Mouse (Mus musculus) kidney, postnatal 10 days (tissue): ENCODE data around the gene Prrc2c.
"Not testable (repeated sequence)": the region's sequence is repeated elsewhere in the genome, so short reads cannot be mapped to it uniquely, and the experiment has no call there.

ENCODE experiments used
- DNase-seq: peaks from one replicate; pipeline ENCODE4 v3.0.0; 2021; ENCODE audit warnings: mixed read lengths

Gene Prrc2c

GRCm38 (mm10) chr1:162665486-162666174 lies 74.7 kb downstream of the Prrc2c start:
- peak; percentile 37 for DNase-seq

GRCm38 (mm10) chr1:162664826-162665475 lies 75.4 kb downstream of the Prrc2c start:
- peak; percentile 87 for DNase-seq

GRCm38 (mm10) chr1:162660276-162660860 lies 80.0 kb downstream of the Prrc2c start:
- DNase-seq = no peak

- DNase-seq = no peak
Measured at GRCm38 (mm10) chr1:162658119-162658518, 82.2 kb downstream of the Prrc2c start, which contains the start of gene Myocos. Gene Myocos, minus strand, starts transcription at chr1:162658219.

GRCm38 (mm10) chr1:162648416-162648815 lies 91.9 kb downstream of the Prrc2c start:
- DNase-seq = no peak

- DNase-seq = no peak
Measured at GRCm38 (mm10) chr1:162646083-162646686, 94.2 kb downstream of the Prrc2c start.

- DNase-seq = peak; percentile 40
Measured at GRCm38 (mm10) chr1:162643752-162644151, 96.6 kb downstream of the Prrc2c start.

GRCm38 (mm10) chr1:162642591-162642990 lies 97.8 kb downstream of the Prrc2c start:
- DNase-seq = no peak

- DNase-seq = no peak
Measured at GRCm38 (mm10) chr1:162639861-162640260, 100.5 kb downstream of the Prrc2c start.

GRCm38 (mm10) chr1:162639051-162639750 lies 101.2 kb downstream of the Prrc2c start, which contains the start of gene Myoc:
Gene Myoc, plus strand, starts transcription at chr1:162639155.
- no peak for DNase-seq

- DNase-seq = no peak
Measured at GRCm38 (mm10) chr1:162638535-162638934, 101.8 kb downstream of the Prrc2c start.

- no peak for DNase-seq
Measured at GRCm38 (mm10) chr1:162636516-162636915, 103.8 kb downstream of the Prrc2c start.

GRCm38 (mm10) chr1:162635291-162635931 lies 104.9 kb downstream of the Prrc2c start:
- not testable (repeated sequence) for DNase-seq

- DNase-seq = not testable (repeated sequence)
Measured at GRCm38 (mm10) chr1:162628326-162628725, 112.0 kb downstream of the Prrc2c start.

- peak; percentile 39 for DNase-seq
Measured at GRCm38 (mm10) chr1:162627821-162628220, 112.5 kb downstream of the Prrc2c start.

GRCm38 (mm10) chr1:162625229-162625628 lies 115.1 kb downstream of the Prrc2c start:
- no peak for DNase-seq

GRCm38 (mm10) chr1:162623895-162624294 lies 116.5 kb downstream of the Prrc2c start:
- DNase-seq = no peak
